Mouse (Mus musculus): ENCODE measurements at regions not wholly inside any gene's neighbourhood (a gene's known extent, or its start where the extent isn't known, plus 50 kb on each side); places are given as distances from the start of the nearest gene placed in this dataset.

- no peak for TF ChIP-seq MAX (IDR thresholded peaks at IDR 0.05)
- no peak for TF ChIP-seq CTCF (IDR thresholded peaks at IDR 0.05; ENCODE audit: control insufficient read depth, insufficient read depth, insufficient read length)
- no peak for TF ChIP-seq MYOD1 (IDR thresholded peaks at IDR 0.05; ENCODE audit: control insufficient read depth, insufficient read length, low read depth)
Observed at GRCm38 (mm10) chr1:73115854-73116253, 100.1 kb upstream of the Tnp1 start.

Measured in C2C12 (cell line).